Mouse (Mus musculus): ENCODE measurements around the gene Brd3.

DNA sequence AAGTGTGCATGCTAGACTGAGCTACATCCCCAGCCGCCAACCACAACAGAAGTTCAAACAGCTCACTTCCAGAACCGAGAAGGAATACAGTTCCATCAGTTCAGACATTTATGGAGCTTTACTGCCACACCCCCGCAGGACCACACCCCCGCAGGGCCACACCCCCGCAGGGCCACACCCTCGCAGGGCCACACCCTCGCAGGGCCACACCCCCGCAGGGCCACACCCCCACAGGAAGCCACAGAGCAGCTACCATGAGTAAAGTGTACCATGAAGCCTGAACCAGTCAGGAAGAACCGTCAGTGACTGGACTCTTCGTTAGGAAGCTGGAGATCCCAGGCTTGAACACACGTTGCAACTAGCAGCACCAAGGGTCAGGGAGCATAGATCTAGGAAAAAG is 69.2 kb downstream of the Brd3 start:
- TF ChIP-seq CTCF (conservative IDR thresholded peaks at IDR 0.05; ENCODE audit: low read length) (no peak), POU5F1 (IDR thresholded peaks at IDR 0.05; ENCODE audit: borderline replicate concordance, low read length) (no peak)

Data from E14TG2a.4 (cell line).